Mouse (Mus musculus) kidney, postnatal 0 days (tissue): Measurements from ENCODE around the gene Prpsap2. TPM values are rescaled to one million over a fixed set of nuclear protein-coding genes. Genes with fewer than 3 reads are reported as not detected.

Experiments
- ATAC-seq: fragments of 200-750 bp; cut with Nextera tagmentation; replicated peaks from 2 replicates; pipeline ENCODE4 v1.8.0; 2017; ENCODE audit warnings: low read depth, moderate number of reproducible peaks, moderate TSS enrichment, moderate library complexity; ENCODE audit not compliant: low FRiP score
- DNase-seq: peaks from one replicate; pipeline ENCODE4 v3.0.0-alpha.2; 2016; ENCODE audit warnings: low spot score
- H3K27ac ChIP-seq: fragments of 300-500 bp; sonication (generic); 2 replicates; pipeline ENCODE4 v1.5.1; 2014; ENCODE audit warnings: mild to moderate bottlenecking
- H3K27me3 ChIP-seq: fragments of 300-500 bp; sonication (generic); 2 replicates; pipeline ENCODE4 v1.6.1; 2014; ENCODE audit warnings: low read length, mixed read lengths; ENCODE audit not compliant: insufficient read depth
- H3K36me3 ChIP-seq: fragments of 300-500 bp; sonication (generic); 2 replicates; pipeline ENCODE4 v1.6.1; 2014; ENCODE audit warnings: low read length, mixed read lengths; ENCODE audit not compliant: insufficient read depth
- H3K4me1 ChIP-seq: fragments of 300-500 bp; sonication (generic); replicated peaks from 2 replicates; pipeline ENCODE4 v1.6.1; 2014; ENCODE audit warnings: antibody characterized with exemption, low read length, mixed read lengths; ENCODE audit not compliant: insufficient read depth
- H3K4me2 ChIP-seq: fragments of 300-500 bp; sonication (generic); 2 replicates; pipeline ENCODE4 v1.6.1; 2014; ENCODE audit warnings: mild to moderate bottlenecking, low read length, moderate library complexity, mixed read lengths
- H3K4me3 ChIP-seq: fragments of 300-500 bp; sonication (generic); replicated peaks from 2 replicates; pipeline ENCODE4 v1.5.1; 2014; ENCODE audit warnings: low read depth, low read length
- H3K9ac ChIP-seq: fragments of 300-500 bp; sonication (generic); 2 replicates; pipeline ENCODE4 v1.6.1; 2014; ENCODE audit warnings: low read depth, low read length
- H3K9me3 ChIP-seq: fragments of 300-500 bp; sonication (generic); replicated peaks from 2 replicates; pipeline ENCODE4 v1.6.1; 2016; ENCODE audit warnings: low read length, inconsistent platforms, mixed read lengths
- CTCF ChIP-seq: IDR thresholded peaks from 2 replicates; pipeline ENCODE4 v1.5.1; 2016; ENCODE audit warnings: antibody characterized with exemption, low read depth, mild to moderate bottlenecking, moderate library complexity
- WGBS: fragments of 180-500 bp; shearing (Covaris S2); extraction: QIAGEN DNeasy Blood & Tissue Kit; methylation state at CpG from one replicate; pipeline ENCODE4 v1.1.7; 2014; 5-methylcytosine and 5-hydroxymethylcytosine counted together
- polyA plus RNA-seq: library from polyadenylated mRNA; unstranded; fragments of >200 nt; fragmentation: Nextera tagmentation; extraction: Ambion mirVana; gene quantifications from 2 replicates; pipeline ENCODE4 v1.2.1, GENCODE M21; 2015

Prpsap2 gene
- polyA plus RNA-seq, 1 experiment from 2014 or later = 27.8 TPM

- 0 out of 2 replicates have a peak, but pooled peaks cover 14% of the 10 kb centered on the region for H3K27me3 ChIP-seq
- H3K4me2 ChIP-seq = peak within 1 kb of the TSS; percentile 69
- 1% methylated on average over 73 of the region's 76 CpGs for WGBS
- peak; percentile 81 for ATAC-seq
- H3K9me3 ChIP-seq = no peaks in the 10 kb centered on the region
- H3K4me3 ChIP-seq = peak within 1 kb of the TSS; percentile 40
- no peak for TF ChIP-seq CTCF
- DNase-seq = peak; percentile 40
- H3K4me1 ChIP-seq = peaks cover 9% of the 10 kb centered on the region; the same call in 1 of the 2 replicates
- H3K27ac ChIP-seq = peak within 1 kb of the TSS; percentile 31; the same call in 1 of the 2 replicates
- no peaks in the 10 kb centered on the region for H3K36me3 ChIP-seq
- peak within 1 kb of the TSS; percentile 47; the same call in 1 of the 2 replicates for H3K9ac ChIP-seq
These were observed 77.8 kb downstream of the Prpsap2 start, which contains the start of gene Fam83g for GRCm38 (mm10) chr11:61683907-61684731. TSS of gene Fam83g (plus strand) at chr11:61684091.

Other genes starting within 250 kb of the Prpsap2 start
- 22.1 and 22.4 TPM in 2 replicates for gene Epn2, start 182.4 kb downstream of the Prpsap2 start, polyA plus RNA-seq
- gene Grap, start 108.8 kb downstream of the Prpsap2 start, polyA plus RNA-seq = 8.2 and 9.1 TPM in 2 replicates
- gene Fam83g, start 78.0 kb downstream of the Prpsap2 start, polyA plus RNA-seq = 2.7 and 2.9 TPM in 2 replicates
- 19.6 and 21.2 TPM in 2 replicates for gene Slc5a10, start 41.3 kb downstream of the Prpsap2 start, polyA plus RNA-seq
- gene Ulk2, start 93.0 kb upstream of the Prpsap2 start, polyA plus RNA-seq = 9.7 and 10.8 TPM in 2 replicates
- 8.1 and 9.4 TPM in 2 replicates for gene Akap10, start 168.2 kb upstream of the Prpsap2 start, polyA plus RNA-seq
- gene Specc1, start 194.7 kb upstream of the Prpsap2 start, polyA plus RNA-seq = 8.7 and 10.2 TPM in 2 replicates